Mouse (Mus musculus) C2C12 (cell line): ENCODE results near the gene Mettl22. TPM values are rescaled to one million over a fixed set of nuclear protein-coding genes. Genes with fewer than 3 reads are reported as not detected.

Source experiments
- H3K27me3 ChIP-seq: one replicate; pipeline ENCODE4 v1.6.1; 2011; ENCODE audit not compliant: control insufficient read depth, insufficient read depth, insufficient read length
- H3K36me3 ChIP-seq: one replicate; pipeline ENCODE4 v1.6.1; 2011; ENCODE audit not compliant: control insufficient read depth, insufficient read depth
- H3K4me3 ChIP-seq: one replicate; pipeline ENCODE4 v1.5.1; 2011; ENCODE audit warnings: mild to moderate bottlenecking, control low read depth; ENCODE audit not compliant: poor library complexity, insufficient read depth, severe bottlenecking
- H3K79me2 ChIP-seq: one replicate; pipeline ENCODE4 v1.6.1; 2011; ENCODE audit not compliant: control insufficient read depth, insufficient read depth
- H3K79me3 ChIP-seq: one replicate; pipeline ENCODE4 v1.6.1; 2011; ENCODE audit warnings: low read depth, control low read depth
- H3ac ChIP-seq: one replicate; pipeline ENCODE3; 2011; ENCODE audit warnings: low read depth; ENCODE audit not compliant: control insufficient read depth, insufficient read length
- CEBPB ChIP-seq: IDR thresholded peaks from one replicate; pipeline ENCODE4 v1.6.1; 2011; ENCODE audit warnings: low read depth, mild to moderate bottlenecking, control low read depth, moderate library complexity
- CTCF ChIP-seq: IDR thresholded peaks from one replicate; pipeline ENCODE4 v1.5.1; 2011; ENCODE audit not compliant: control insufficient read depth, insufficient read depth, insufficient read length
- FOSL1 ChIP-seq: IDR thresholded peaks from one replicate; pipeline ENCODE4 v1.8.0; 2011; ENCODE audit warnings: mild to moderate bottlenecking, low read length; ENCODE audit not compliant: poor library complexity, insufficient read depth, severe bottlenecking
- MAX ChIP-seq: IDR thresholded peaks from one replicate; pipeline ENCODE4 v1.6.1; 2011; ENCODE audit warnings: mild to moderate bottlenecking, control low read depth
- MYOD1 ChIP-seq: IDR thresholded peaks from one replicate; pipeline ENCODE4 v1.6.1; 2011; ENCODE audit warnings: low read depth; ENCODE audit not compliant: control insufficient read depth, insufficient read length
- MYOG ChIP-seq: IDR thresholded peaks from one replicate; pipeline ENCODE4 v1.6.1; 2011; ENCODE audit not compliant: control insufficient read depth, insufficient read length; ENCODE audit errors: extremely low read depth
- USF1 ChIP-seq: IDR thresholded peaks from one replicate; pipeline ENCODE4 v1.6.1; 2011; ENCODE audit warnings: low read depth, mild to moderate bottlenecking, control low read depth, moderate library complexity
- polyA plus RNA-seq: library from polyadenylated mRNA; unstranded; fragments of >200 nt; fragmentation: generic; extraction: Trizol; gene quantifications from one replicate; pipeline ENCODE4 v1.2.1, GENCODE M21; 2012; ENCODE audit warnings: missing spikeins

Gene Mettl22
- polyA plus RNA-seq, 1 experiment = 8.4 TPM

- Histone ChIP-seq H3K4me3 (no peak overlapping the region), H3K79me2 (no peaks in the 10 kb centered on the region), H3K27me3 (peaks cover 67% of the 10 kb centered on the region), H3K79me3 (no peaks in the 10 kb centered on the region), H3ac (no peak overlapping the region), H3K36me3 (no peaks in the 10 kb centered on the region)
- TF ChIP-seq CEBPB = no peak
- TF ChIP-seq MYOG = no peak
- no peak for TF ChIP-seq MAX
- TF ChIP-seq USF1 = no peak
- no peak for TF ChIP-seq FOSL1
- TF ChIP-seq CTCF = no peak
- TF ChIP-seq MYOD1 = no peak
These were observed 55.3 kb downstream of the Mettl22 start for GRCm38 (mm10) chr16:8525877-8526276.

GRCm38 (mm10) chr16:8529389-8529788 is 58.8 kb downstream of the Mettl22 start:
- Histone ChIP-seq H3K27me3 (peaks cover 44% of the 10 kb centered on the region), H3K36me3 (no peaks in the 10 kb centered on the region), H3ac (no peak overlapping the region), H3K79me3 (no peaks in the 10 kb centered on the region), H3K4me3 (no peak overlapping the region), H3K79me2 (no peaks in the 10 kb centered on the region)
- TF ChIP-seq CEBPB (no peak), CTCF (no peak), MAX (no peak), USF1 (no peak)

- no peak for TF ChIP-seq FOSL1
- TF ChIP-seq CTCF = no peak
- TF ChIP-seq MYOD1 = no peak
- no peak for TF ChIP-seq USF1
- TF ChIP-seq MYOG = no peak
- no peak for TF ChIP-seq MAX
- TF ChIP-seq CEBPB = no peak
- Histone ChIP-seq H3K79me2 (no peaks in the 10 kb centered on the region), H3K36me3 (no peaks in the 10 kb centered on the region), H3K4me3 (no peak overlapping the region), H3K79me3 (no peaks in the 10 kb centered on the region), H3K27me3 (peaks cover 37% of the 10 kb centered on the region), H3ac (no peak overlapping the region)
These were observed 59.4 kb downstream of the Mettl22 start for GRCm38 (mm10) chr16:8530018-8530417.

GRCm38 (mm10) chr16:8532461-8532860 is 61.9 kb downstream of the Mettl22 start:
- no peak for TF ChIP-seq MYOG
- no peak for TF ChIP-seq CTCF
- no peak for TF ChIP-seq MAX
- TF ChIP-seq MYOD1 = no peak
- no peak for TF ChIP-seq USF1
- TF ChIP-seq CEBPB = no peak
- TF ChIP-seq FOSL1 = no peak
- no peak overlapping the region for H3ac ChIP-seq
- peaks cover 21% of the 10 kb centered on the region for H3K27me3 ChIP-seq
- H3K36me3 ChIP-seq = no peaks in the 10 kb centered on the region
- no peaks in the 10 kb centered on the region for H3K79me3 ChIP-seq
- H3K4me3 ChIP-seq = no peak overlapping the region
- H3K79me2 ChIP-seq = no peaks in the 10 kb centered on the region

GRCm38 (mm10) chr16:8532894-8533293 is 62.3 kb downstream of the Mettl22 start:
- Histone ChIP-seq H3ac (no peak overlapping the region), H3K79me2 (no peaks in the 10 kb centered on the region), H3K36me3 (no peaks in the 10 kb centered on the region), H3K27me3 (peaks cover 19% of the 10 kb centered on the region), H3K79me3 (no peaks in the 10 kb centered on the region), H3K4me3 (no peak overlapping the region)
- TF ChIP-seq FOSL1 (no peak), MAX (no peak), MYOG (no peak), CEBPB (no peak), MYOD1 (no peak), USF1 (no peak), CTCF (no peak)

- Histone ChIP-seq H3K36me3 (no peaks in the 10 kb centered on the region), H3K79me2 (no peaks in the 10 kb centered on the region), H3K79me3 (no peaks in the 10 kb centered on the region), H3K4me3 (no peak overlapping the region), H3K27me3 (peaks cover 15% of the 10 kb centered on the region), H3ac (no peak overlapping the region)
- TF ChIP-seq FOSL1 (no peak), MYOD1 (no peak), CEBPB (no peak)
These were observed 62.9 kb downstream of the Mettl22 start for GRCm38 (mm10) chr16:8533477-8533876.
